Mouse (Mus musculus) ES-Bruce4 (cell line): ENCODE measurements around the gene Prdm12. TPM values are rescaled to one million over a fixed set of nuclear protein-coding genes. Genes with fewer than 3 reads are reported as not detected.

ENCODE experiments used
- H3K27ac ChIP-seq: 2 replicates; pipeline ENCODE4 v1.5.1; 2012; ENCODE audit warnings: low read length, inconsistent platforms; ENCODE audit not compliant: insufficient read depth
- H3K27me3 ChIP-seq: 2 replicates; pipeline ENCODE4 v1.6.1; 2012; ENCODE audit warnings: mild to moderate bottlenecking, low read length, inconsistent platforms; ENCODE audit not compliant: control insufficient read depth, poor library complexity, insufficient read depth, severe bottlenecking
- H3K36me3 ChIP-seq: 2 replicates; pipeline ENCODE4 v1.6.1; 2012; ENCODE audit warnings: inconsistent platforms, mild to moderate bottlenecking, low read length, moderate library complexity; ENCODE audit not compliant: control insufficient read depth, poor library complexity, insufficient read depth, severe bottlenecking
- H3K4me1 ChIP-seq: one replicate; pipeline ENCODE4 v1.8.1; 2011; ENCODE audit warnings: low read length; ENCODE audit not compliant: control insufficient read depth, insufficient read depth
- H3K4me3 ChIP-seq: 2 replicates; pipeline ENCODE4 v1.5.1; 2011; ENCODE audit warnings: low read depth, mild to moderate bottlenecking, low read length
- H3K9ac ChIP-seq: 2 replicates; pipeline ENCODE4 v1.6.1; 2012; ENCODE audit warnings: low read depth, mild to moderate bottlenecking, inconsistent platforms; ENCODE audit not compliant: poor library complexity, severe bottlenecking
- H3K9me3 ChIP-seq: replicated peaks from 2 replicates; pipeline ENCODE4 v1.6.1; 2012; ENCODE audit warnings: mild to moderate bottlenecking, low read length, inconsistent platforms; ENCODE audit not compliant: control insufficient read depth, poor library complexity, insufficient read depth, severe bottlenecking
- CTCF ChIP-seq: IDR thresholded peaks from one replicate; pipeline ENCODE4 v1.8.1; 2011; ENCODE audit warnings: low read depth, low read length
- EP300 ChIP-seq: IDR thresholded peaks from 2 replicates; pipeline ENCODE4 v1.6.1; 2011; ENCODE audit warnings: low read depth, low read length; ENCODE audit not compliant: insufficient read depth
- POLR2A ChIP-seq: IDR thresholded peaks from one replicate; pipeline ENCODE4 v1.8.1; 2011; ENCODE audit warnings: low read length; ENCODE audit not compliant: insufficient read depth
- polyA plus RNA-seq: library from polyadenylated mRNA; stranded (reverse); fragments of >200 nt; gene quantifications from 2 replicates; pipeline ENCODE4 v1.2.4, GENCODE M21; 2011; ENCODE audit warnings: low read depth; ENCODE audit not compliant: missing spikeins, insufficient read depth, insufficient read length

Prdm12 gene
- polyA plus RNA-seq, 1 experiment, result not detected

DNA sequence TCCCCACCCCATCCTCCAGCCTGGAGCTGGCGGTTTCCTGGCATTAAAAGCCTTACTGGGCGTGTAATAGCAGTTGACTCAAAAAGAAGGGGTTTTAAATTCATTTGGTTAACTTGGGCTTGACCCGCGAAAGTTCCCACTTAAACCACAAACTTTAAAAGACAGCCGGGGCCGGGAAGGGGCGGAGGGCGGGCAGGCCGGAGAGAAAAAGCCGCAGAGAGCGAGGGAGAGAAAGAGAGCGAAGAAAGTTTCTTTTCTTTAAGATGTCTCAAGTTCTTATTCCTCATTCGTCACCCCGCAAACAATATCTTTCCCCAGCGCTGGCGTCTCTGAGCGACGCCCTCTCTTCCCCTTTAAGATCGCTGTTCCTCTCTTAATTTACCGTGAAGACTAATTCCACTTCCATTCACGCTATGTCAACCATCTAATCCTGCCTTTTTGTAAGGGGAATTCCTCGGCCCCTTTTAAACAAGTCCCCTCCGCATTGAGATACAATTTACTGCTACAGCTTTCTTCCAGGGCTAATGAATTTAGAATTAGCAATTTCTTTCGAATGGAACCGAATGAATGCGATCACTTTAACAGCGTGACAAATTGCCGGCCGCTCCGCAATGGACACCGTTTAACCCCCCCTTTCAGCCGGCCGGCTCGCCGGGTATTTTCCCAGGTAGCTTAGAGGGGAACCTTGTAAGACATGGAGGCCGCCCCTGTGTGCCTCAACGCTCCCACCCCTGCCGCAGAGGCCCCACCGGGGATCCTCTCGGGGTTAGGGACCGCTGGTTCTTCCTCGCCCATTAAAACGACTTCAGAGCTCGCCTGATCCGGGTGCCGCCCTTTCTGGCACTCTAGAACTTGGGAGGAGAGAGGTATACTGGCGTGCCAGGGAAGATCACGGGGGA, 1.0 kb downstream of the Prdm12 start:
- Histone ChIP-seq H3K27ac (no peak overlapping the region), H3K36me3 (no peaks in the 10 kb centered on the region), H3K9ac (no peak overlapping the region), H3K4me1 (no peaks in the 10 kb centered on the region), H3K9me3 (no peaks in the 10 kb centered on the region), H3K4me3 (no peak overlapping the region), H3K27me3 (peaks cover 37% of the 10 kb centered on the region)
- no peak for TF ChIP-seq EP300
- TF ChIP-seq CTCF, result no peak
- no peak for TF ChIP-seq POLR2A

DNA sequence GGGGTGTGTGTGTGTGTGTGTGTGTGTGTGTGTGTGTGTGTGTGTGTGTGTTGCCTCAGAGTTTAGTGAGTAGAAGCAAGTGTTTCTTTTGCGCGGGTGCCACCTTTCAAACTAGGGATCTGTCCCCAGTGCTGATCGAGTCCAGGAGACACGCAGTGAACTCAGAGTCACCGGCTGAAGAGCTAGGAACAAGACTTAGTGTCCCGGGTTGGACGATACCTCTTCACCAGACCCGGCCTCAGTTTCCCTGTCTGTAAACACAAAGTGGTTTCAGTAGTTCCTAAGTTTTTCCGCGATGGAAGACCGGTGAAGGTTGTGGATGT, 1.6 kb downstream of the Prdm12 start:
- H3K27me3 ChIP-seq, result peaks cover 33% of the 10 kb centered on the region
- H3K36me3 ChIP-seq, result no peaks in the 10 kb centered on the region
- TF ChIP-seq POLR2A, result no peak
- TF ChIP-seq EP300, result no peak
- no peak for TF ChIP-seq CTCF
- no peaks in the 10 kb centered on the region for H3K9me3 ChIP-seq
- H3K27ac ChIP-seq, result no peak overlapping the region
- no peak overlapping the region for H3K9ac ChIP-seq
- H3K4me3 ChIP-seq, result no peak overlapping the region
- H3K4me1 ChIP-seq, result no peaks in the 10 kb centered on the region

DNA sequence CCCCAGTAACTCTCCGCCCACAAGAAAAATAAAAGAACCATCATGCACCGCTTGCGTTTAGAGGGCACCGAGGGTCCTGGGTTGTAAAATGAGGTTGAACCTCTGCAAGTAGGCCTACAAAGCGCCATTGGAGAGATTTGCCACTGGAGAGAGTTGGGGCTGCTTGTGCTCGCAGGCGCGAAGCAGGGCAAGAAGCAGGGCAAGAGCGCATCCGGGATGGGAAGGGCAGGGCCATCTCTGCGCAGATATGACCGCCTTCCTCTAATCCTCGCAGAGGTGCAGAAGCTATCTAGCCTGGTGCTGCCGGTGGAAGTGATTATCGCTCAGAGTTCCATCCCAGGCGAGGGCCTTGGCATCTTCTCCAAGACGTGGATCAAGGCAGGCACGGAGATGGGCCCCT, 2.1 kb downstream of the Prdm12 start:
- Histone ChIP-seq H3K27ac (no peak overlapping the region), H3K9me3 (no peaks in the 10 kb centered on the region), H3K9ac (no peak overlapping the region), H3K27me3 (peaks cover 28% of the 10 kb centered on the region), H3K4me3 (peak overlapping the region; percentile 8; the same call in 1 of the 2 replicates), H3K4me1 (no peaks in the 10 kb centered on the region), H3K36me3 (no peaks in the 10 kb centered on the region)
- TF ChIP-seq CTCF (no peak), EP300 (no peak), POLR2A (no peak)

DNA sequence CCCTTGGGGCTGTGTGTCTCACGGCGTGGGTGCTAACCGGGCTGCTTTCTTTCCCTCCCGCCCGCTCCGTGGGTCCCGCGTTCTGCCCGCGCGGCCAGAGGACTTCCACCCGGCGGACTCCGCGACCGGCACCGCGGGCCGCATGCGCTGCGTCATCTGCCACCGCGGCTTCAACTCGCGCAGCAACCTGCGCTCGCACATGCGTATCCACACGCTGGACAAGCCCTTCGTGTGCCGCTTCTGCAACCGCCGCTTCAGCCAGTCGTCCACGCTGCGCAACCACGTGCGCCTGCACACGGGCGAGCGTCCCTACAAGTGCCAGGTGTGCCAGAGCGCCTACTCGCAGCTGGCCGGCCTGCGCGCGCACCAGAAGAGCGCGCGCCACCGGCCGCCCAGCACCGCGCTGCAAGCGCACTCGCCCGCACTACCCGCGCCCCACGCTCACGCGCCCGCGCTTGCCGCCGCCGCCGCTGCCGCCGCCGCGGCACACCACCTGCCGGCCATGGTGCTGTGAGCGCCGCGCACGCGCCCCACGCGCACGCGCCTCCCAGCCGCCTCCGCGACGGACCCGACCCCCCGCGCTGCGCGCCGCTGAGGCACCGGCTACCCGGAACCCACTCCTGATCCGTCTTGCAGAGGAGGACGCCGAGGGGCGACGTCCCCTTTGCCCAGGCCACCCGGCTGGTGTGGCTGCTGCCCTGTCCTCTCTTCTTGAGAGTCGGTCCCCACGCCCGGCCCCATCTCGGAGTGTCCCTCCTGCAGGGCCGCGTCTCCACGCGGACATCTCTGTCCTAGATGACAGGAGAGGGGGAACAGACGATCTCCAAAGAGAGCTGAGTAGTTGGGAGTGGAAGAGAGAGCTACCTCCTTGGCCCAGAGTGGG, 14.4 kb downstream of the Prdm12 start:
- Histone ChIP-seq H3K4me3 (peak overlapping the region; percentile 89), H3K9ac (peak overlapping the region; percentile 57), H3K27ac (no peak overlapping the region), H3K4me1 (no peaks in the 10 kb centered on the region), H3K27me3 (peaks cover 12% of the 10 kb centered on the region), H3K9me3 (no peaks in the 10 kb centered on the region), H3K36me3 (no peaks in the 10 kb centered on the region)
- TF ChIP-seq POLR2A (no peak), EP300 (no peak), CTCF (no peak)

DNA sequence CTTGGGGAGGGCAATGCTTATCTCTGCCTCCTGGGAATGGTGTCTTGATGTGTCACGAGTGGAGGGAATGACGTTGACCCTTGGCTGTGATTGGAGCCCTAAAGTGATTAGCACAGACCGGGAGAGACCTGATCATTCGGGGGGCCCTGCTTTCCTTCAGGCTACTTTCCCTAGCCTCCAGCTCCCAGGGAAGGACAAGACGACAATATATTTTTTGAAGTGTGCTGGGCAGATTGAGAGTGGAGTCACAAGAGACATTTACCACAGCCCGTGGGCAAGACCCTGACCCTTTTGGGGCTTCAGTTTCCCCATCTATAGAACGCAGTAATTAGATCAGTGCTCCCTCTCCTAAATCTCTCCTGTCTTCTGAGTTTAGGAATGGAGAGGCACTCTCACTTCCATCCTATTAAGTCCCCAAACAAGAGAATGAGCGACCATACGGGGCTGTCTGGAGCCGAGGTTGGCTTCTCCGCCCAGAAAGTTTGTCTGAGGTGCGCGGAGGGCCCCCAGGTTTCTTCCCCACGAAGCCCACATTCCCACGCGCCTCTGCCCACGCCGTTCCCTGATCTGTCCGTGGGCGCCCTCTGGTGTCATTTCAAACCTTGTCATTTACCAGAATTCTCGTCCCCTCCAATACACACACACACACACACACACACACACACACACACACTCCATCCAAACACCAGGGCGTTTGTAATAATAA, 15.2 kb downstream of the Prdm12 start:
- Histone ChIP-seq H3K27ac (no peak overlapping the region), H3K27me3 (peaks cover 14% of the 10 kb centered on the region), H3K4me1 (no peaks in the 10 kb centered on the region), H3K4me3 (peak overlapping the region; percentile 89), H3K9ac (no peak overlapping the region), H3K36me3 (no peaks in the 10 kb centered on the region), H3K9me3 (no peaks in the 10 kb centered on the region)
- TF ChIP-seq EP300 (no peak), CTCF (peak; percentile 62)
